Mouse (Mus musculus) granulocyte monocyte progenitor cell, adult 5-6 weeks (primary cell): ENCODE data around the gene Desi2. TPM values are rescaled to one million over a fixed set of nuclear protein-coding genes. Genes with fewer than 3 reads are reported as not detected.
A peak's percentile ranks its signal among the peaks of the same experiment; 100 is the strongest.
"Not testable (repeated sequence)": the region's sequence is repeated elsewhere in the genome, so short reads cannot be mapped to it uniquely, and the experiment has no call there.

ENCODE experiments used
- ATAC-seq: replicated peaks from 2 replicates; pipeline ENCODE4 v1.8.0; 2016; ENCODE audit warnings: mild to moderate bottlenecking, moderate TSS enrichment, inconsistent platforms; ENCODE audit not compliant: poor library complexity, severe bottlenecking
- total RNA-seq, 2 experiments: library from RNA; stranded (forward) in 1 of 2; stranded (reverse) in 1 of 2; fragments of 200-712, 200-1000 nt in 1 of 2; fragments of >200 nt in 1 of 2; fragmentation: Nextera tagmentation in 1 of 2; gene quantifications; 2 replicates each; pipeline ENCODE4 v1.2.3; 2014 to 2017

Desi2 gene
- total RNA-seq (2014; fragmentation: Nextera tagmentation): 10.1 and 15.7 TPM in 2 replicates
- 15.0 and 17.9 TPM in 2 replicates for total RNA-seq (2017)

DNA sequence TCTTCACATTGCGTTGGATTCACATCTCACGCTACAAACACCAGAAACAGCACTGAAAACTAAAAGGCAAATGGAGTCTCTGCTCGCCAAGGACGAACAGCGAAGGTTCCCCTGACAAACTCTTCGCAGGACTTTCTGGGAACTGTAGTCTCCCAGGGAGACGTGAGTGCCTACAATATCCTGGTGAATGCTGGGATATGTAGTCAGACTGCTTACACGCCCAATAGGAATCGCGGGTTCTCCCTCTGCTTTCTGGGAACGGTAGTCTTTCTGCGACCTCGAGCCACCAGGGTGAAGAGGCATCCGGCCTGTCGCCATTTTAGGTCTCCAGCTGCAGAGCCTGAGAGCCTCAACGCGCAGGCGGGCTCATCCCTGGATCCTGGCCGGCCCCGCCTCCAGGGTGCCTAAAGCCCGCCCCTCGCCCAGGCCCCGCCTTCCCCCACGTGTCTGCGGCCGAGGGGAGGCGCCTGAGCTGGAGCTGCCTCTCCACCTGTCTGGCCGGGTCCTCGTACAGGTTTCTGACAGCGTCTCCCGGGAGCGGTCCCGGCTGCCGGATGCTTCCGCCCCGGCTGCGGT is at the start of gene Desi2:
Gene Desi2 (plus strand): TSS at position 202 of the 576 bp plus-strand sequence.
- peak; percentile 92 for ATAC-seq

DNA sequence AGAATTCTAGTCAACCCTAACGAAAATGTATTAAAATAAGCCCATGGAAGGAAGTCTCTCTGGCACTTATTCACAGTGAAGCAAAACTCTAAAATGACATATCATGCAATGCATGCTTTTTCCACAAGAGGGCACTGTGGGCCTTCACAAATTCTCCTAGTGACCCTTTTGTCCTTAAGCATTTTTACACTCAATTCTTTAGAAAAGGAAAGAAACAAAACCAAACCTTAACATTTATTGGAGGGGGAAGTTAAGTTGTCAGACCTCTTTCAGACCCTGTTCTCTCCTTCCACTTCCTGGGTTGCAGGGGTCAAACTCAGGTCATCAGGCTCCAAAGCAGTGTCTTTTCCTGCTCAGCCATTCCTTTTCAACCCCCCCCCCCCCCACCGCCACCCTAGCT is 40.7 kb upstream of the Desi2 start:
- peak; percentile 84 for ATAC-seq

DNA sequence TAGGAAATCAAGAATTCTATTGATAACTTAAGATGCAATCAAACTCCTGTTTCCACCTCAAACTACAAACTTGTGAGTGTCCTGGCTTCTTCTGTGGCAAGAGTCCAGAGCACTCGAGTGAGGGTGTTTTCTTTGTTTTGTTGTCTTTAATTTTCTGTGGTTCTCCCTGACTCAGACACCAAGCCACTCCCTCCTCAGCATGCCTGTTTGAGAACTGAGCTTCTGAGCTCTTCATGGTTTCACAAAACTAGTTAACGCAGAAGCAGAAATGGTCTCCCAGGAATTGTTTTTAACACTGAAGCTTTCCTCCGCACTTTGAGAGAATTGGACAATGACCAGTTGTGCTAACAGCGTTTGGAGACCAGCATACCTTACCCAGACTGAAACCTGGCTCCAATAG is 40.3 kb upstream of the Desi2 start:
- ATAC-seq: not testable (repeated sequence)

DNA sequence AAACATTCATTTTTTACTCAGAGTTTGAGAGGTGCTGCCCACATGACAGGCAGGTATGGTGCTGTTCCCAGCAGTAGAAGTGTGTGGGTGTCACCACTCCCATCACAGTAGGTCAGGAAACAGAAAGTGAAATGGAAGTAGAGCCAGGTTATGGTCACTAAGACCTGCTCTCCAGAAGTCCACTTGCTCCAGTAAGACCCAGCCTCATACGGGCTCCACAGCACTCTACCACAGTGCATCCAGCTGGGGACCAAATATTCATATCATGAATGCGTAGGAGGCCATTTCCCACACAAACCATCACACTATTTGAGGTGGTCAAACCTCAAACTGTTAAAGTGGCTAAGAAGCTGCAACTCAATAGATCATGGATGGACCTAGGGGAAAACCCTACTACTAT is 5.0 kb upstream of the Desi2 start:
- no peak for ATAC-seq

DNA sequence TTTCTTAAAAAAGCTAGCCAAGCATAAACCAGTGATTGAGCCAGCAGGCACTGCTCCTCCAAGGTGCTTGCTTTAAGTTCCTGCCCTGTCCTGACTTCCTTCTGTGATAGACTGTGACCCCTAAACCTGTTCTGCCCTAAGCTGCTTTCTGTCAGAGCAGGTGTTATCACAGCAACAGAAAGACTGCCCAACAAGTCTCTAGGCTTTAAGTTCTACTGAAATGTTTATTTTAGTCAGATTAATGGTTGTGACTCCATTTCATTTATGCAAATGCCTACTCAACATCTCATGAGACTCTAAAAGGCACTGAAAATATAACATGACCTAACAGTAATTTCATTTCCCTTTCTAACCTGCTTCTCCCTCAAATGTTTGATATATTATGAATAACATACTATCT is 1.6 kb upstream of the Desi2 start:
- no peak for ATAC-seq

DNA sequence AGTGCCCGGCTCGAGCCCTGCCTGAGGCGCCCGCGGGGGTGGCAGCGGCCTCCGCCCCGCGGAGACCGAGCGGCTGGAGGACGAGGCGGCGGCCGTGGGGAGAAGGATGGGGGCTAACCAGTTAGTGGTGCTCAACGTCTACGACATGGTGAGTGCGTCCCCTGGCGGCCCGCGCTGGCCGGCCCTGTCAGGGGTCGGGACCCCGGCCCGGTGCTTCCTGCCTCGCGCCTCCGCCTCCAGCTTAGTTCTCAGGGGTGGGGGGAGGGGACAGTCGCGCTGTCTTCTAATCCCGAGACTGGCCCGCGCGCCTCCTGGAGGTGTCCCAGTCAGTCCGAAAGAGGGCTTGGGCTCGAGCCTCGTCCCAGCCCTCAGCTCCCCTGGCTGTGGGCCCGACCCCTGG is 593 bp downstream of the Desi2 start:
- not testable (repeated sequence) for ATAC-seq

DNA sequence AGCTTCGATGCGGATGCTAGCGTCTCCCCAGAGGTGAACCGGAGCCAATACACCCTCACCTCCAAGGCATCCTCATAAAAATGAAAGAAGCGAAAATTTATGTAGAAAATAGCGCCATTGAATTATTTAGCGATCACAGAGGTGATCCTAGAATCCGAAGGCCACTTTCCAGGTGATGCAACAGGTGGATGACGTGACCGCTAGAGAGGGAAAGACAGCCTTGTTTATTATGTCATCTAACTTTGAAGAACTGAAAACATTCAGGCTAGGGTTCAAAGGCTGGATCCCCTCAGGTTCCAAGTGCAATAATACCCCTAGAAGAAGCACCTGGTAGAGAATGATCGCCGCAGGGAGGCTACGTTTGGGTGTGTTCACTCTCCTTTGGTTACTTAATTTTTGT is 1.2 kb downstream of the Desi2 start:
- ATAC-seq: no peak

DNA sequence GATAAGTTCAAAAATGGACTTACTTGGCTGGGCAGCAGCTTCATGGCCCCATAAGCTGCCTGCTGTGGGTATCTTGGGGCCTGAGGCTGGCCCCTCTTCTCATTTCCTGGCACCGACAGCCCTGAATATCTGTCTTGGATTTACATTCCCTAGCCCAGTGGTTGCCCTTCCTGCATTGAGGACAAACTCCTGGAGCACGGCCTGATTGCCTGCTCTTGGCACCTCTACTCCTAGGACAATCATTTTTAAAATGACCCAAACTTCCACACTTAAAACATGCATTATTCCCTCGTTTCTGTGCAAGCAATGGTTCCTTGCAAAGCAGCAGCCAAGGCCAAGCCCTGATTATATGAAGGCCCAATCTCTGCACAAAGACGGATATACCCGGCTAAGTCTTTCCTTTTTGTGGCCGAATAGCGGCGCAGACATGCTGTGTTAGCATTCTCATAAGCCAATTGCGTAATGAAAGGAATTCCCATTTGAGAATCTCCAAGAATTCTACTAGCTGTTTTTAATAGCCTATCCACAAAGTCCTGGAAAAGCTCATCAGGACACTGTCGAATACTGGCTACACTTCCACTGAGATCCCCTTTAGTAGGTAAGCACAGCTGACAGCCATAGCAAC is 18.6 kb downstream of the Desi2 start:
- ATAC-seq: no peak

DNA sequence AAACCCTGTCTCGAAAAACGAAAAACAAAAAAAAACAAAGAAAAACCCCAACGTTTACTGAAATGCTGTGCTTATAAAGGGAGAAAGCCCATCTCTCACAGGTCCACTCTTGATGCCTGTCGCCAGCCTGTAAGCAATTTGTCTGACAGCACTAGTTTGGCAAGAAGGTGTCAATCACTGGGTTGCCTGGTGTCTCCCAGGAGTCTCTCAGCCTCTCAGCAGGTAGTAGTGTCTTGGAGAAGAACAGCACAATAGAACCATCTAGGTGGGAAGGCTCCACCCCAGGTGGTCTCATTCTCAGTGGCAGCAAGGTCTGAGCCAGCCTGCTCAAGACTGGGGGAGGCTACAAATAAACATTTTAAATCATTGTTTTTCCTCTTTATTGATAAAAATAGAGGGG is 20.6 kb downstream of the Desi2 start:
- ATAC-seq: not testable (repeated sequence)

DNA sequence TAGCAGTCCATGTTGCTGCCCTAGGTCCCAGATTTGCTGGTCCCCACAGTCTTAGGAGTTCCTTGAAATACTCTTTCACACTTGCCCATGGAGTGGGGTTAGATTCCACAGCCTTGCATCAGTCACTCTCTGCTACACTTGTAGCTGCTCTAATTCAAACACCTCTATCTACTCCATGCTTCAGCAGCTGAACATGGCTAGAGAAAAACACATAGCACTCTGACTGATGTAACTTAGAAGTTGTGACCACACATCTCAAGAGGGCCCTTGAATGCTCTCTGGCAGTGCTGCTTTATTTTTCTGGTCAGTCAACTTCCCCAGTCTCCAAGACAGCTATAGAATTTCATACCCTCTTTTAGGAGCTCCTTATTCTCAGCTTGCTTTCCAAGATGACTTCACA is 22.7 kb downstream of the Desi2 start:
- ATAC-seq: no peak

DNA sequence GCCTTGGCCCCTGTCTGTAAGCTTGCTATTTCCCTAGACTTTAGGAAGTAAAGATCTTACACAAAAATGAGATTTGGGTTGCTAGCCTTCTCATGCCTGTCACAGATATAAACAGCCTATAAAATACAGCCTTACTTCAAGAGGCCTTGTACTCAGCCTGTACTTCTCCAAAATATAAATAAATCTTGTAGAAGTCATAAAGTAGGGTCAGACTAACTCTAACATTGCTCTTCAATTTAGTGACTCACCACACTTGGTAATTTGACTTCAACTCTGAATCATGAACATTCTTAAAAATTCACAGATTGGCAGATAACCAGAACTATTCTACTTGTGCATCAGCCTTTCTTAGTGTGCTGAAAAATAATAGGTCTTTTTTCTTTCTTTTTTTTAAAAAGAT is 29.9 kb downstream of the Desi2 start:
- no peak for ATAC-seq

DNA sequence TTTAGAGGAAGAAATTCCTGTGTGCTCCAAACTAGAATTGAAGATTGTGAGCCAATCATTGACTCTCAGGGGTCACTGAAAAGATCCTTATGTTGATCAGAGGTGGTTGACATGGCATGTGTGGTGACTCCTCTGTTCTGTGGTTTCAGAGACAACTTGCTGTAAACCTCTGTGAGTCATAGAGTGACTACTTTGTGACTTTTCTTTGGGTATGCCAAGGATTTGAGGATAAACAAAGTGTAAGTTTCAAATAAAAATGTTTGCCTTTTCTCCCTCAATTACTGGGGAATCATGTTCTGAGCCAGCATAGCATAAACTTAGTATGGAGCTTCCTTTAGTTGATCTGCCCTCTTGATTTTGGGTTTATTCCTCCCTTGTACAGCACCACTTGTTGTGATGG is 31.1 kb downstream of the Desi2 start:
- ATAC-seq: no peak

DNA sequence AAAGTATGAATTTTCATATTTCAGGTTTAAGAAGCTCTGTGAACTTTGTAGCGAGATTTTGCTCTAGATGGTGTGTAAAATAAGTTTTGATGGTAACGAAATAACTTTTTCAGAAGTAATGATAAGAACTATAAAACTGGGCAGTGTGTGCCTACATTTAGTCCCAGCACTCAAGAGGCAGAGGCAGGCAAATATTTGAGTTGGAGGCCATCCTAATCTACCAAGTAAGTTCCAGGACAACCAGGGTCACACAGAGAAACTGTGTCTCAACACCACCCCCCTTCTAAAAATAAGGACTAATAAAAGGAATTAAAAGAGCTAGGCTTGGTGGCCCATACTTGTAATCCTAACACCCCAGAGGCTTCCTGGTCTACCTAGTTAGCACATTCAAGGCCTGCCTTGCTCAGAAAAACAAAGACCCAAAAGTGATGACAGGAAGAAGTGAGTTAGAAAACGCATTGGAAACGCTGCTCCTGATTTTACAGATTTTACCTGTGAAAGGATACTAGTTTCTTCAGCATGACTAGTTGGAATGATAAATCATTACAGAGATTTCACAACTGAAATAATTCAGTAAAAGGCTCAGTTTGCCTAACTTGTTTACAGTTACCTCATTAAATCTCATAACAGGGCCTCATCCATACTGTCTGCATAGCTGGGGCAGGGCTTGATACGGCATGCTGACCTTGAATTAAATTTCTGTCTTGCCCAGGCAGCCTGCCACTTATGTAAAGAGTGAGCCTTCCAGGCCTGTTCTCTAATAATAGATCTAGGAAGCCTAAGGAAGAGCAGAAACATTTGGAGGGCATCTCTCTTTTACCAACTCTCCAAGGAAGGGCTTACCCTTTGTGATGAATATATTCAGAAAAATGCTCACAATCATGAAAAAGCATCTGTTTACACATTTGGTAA is 32.2 kb downstream of the Desi2 start:
- no peak for ATAC-seq

DNA sequence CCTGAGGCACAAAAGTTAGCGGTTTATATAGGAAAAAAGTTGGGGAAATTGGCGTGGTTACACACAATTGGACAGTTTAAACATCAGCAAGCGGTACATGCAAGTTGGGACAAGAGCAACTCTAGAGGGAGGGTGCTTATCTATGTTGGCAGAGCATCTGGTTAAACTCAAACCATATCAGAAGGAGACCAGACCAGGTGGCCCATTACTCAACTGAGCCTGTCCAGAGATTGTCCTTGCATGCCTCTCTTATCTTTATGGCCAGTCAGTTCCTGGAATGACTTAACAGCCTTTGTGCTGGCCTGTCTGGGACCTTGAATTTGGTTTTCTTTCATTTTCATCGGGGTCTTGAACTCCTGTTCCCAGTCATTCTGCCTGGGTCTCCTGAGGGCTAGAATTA is 41.7 kb downstream of the Desi2 start:
- ATAC-seq: not testable (repeated sequence)

DNA sequence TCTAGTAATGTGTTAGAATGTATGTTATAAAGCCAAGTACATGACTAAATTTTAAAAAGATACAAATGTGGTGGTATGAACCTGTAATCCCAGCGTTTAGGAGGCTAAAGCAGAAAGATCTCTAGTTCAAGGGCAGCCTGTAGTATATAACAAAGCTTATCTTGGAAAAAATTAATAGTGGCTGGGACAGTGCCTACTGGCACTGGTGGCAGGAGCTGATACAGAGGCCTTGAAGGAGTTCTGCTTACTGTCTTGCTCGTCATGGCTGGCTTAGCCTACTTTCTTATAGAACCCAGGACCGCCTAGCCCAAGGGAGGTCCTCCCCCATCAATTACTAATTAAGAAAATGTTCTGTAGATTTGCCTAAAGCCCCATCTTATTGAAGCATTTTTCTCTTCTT is 46.9 kb downstream of the Desi2 start:
- no peak for ATAC-seq

DNA sequence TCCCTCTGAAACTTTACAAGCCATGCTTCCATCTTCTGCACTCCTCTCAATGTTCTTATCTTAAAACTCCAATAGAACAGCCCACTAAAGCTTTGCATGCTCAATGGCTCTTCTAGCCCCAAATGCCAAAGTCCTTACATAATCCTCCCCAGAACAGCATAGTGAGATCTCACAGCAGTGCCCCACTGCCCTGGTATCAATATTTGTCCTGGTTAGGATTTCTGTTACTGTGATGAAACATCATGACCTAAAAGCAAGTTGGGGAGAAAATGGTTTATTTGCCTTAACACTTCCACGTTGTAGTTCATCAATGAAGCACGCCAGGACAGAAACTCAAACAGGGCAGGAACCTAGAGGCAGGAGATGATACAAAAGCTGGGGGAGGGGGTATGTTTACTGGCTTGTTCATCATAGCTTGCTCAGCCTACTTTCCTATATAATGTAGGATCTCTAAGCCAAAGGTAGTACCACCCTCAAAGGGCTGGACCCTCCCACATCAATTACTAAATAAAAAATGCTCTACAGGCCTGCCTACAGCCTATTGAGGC is 48.8 kb downstream of the Desi2 start:
- ATAC-seq: no peak

DNA sequence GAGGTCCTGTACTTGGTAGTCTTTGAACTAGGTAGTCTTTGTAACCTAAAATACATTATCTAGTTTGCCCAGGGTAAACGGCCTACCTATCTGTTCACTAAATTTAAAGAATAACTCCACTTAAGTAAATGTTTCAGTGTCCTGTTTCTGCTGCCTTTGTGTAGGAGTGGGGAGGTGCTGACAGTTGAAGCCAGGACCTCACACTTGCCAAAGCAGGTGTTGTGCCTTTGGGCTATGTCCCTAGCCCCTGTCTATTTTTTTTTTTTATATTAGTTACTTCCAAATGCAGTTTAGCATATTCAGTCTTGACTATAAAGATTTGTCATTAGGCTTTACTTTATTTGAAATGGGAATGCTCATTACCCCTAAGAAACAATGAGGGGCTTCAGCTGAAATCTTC is 51.5 kb downstream of the Desi2 start:
- no peak for ATAC-seq

DNA sequence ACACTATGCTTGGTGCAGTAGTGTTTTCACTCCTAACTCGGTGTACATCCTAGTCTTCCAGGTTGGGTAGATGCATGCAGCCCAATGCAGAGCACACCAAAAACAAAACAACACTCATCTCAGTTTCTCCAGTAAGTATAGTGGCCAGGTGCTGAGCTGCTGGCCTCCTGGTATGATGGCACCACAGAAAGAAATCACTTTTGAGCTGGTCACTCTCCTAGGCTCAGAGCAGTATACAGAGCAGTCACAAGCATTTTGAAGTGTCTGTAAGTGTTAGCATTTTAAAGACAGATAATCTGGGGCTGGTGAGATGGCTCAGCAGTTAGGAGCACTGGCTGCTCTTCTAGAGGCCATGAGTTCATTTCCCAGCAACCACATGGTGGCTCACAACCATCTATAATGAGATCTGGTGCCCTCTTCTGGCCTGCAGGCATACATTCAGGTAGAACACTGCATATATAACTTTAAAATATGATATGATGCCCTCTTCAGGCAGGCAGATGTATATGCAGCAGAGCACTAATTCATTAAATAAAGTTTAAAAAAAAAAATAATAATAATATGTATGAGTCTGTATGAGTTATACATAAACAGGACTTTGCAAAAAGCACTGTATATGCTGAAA is 54.8 kb downstream of the Desi2 start:
- ATAC-seq: peak; percentile 79

DNA sequence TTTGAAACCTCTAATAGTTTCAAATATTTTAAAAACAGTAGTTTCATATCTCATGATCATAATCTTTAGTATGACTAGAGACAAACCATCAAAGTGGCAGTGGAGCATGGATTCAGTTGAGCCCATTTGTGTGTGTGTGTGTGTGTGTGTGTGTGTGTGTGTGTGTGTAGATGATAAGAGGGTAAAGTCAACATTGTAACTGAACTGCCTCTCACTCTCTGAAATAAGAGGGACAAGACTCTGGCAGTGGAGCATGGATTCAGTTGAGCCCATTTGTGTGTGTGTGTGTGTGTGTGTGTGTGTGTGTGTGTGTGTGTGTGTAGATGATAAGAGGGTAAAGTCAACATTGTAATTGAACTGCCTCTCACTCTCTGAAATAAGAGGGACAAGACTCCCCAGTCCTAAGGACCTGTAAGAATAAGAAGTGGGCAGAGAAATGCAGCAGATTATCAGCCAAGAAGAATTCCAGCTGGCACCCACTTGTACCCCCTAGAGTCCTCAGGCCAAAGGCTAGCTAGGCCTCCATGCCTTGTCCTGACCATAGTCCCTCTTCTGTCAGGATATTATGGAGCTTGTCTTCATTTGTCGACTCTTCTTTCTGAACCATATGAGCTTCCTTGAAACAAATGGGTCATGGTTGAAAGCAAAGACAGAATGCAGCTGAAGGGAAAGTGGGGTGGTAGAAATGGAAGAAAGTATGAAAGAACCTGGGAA is 61.0 kb downstream of the Desi2 start:
- ATAC-seq: no peak

DNA sequence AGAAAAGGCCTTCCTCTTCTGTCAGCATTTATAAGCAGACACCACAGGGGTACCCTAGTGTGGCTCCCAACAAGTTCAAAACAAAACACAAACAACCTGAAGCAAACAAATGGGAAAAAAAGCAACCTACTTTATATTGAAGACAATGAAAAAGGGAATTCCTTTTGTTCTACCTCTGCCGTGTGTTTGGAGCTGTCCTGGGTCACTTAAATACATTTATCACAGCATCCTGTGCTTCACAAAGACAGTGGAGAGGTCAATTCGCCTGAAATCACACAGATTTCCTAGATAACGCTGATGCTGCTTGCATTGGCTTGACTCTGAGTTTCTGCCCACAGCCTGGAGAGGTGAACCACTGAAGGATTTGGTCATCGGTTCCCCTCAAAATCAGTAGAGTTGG is 67.4 kb downstream of the Desi2 start:
- ATAC-seq: no peak
